Mouse (Mus musculus): ENCODE measurements around the gene Paf1.
A peak's percentile ranks its signal among the peaks of the same experiment; 100 is the strongest.
"Not testable (repeated sequence)": the region's sequence is repeated elsewhere in the genome, so short reads cannot be mapped to it uniquely, and the experiment has no call there.

Gene Paf1

GRCm38 (mm10) chr7:28386007-28386406 lies 6.7 kb upstream of the Paf1 start:
- DNase-seq, result no peak

- DNase-seq, result peak; percentile 89
These were observed 6.3 kb upstream of the Paf1 start for GRCm38 (mm10) chr7:28386462-28386861.

- DNase-seq, result not testable (repeated sequence)
These were observed 5.9 kb upstream of the Paf1 start for GRCm38 (mm10) chr7:28386877-28387276.

DNA sequence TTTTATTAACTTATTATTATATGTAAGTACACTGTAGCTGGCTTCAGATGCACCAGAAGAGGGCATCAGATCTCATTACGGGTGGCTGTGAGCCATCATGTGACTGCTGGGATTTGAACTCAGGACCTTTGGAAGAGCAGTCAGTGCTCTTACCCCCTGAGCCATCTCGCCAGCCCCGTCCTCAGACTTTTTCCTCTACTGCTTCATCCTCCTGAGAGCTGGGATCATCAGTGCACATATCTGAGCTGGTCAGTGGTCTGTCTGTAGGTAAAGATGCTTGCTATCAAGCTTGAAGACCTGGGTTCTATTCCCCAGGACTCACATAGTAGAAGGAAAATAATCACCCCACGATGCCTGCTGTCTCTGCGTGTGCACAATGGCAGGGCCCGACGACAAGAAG lies 5.4 kb upstream of the Paf1 start:
- DNase-seq, result not testable (repeated sequence)

DNA sequence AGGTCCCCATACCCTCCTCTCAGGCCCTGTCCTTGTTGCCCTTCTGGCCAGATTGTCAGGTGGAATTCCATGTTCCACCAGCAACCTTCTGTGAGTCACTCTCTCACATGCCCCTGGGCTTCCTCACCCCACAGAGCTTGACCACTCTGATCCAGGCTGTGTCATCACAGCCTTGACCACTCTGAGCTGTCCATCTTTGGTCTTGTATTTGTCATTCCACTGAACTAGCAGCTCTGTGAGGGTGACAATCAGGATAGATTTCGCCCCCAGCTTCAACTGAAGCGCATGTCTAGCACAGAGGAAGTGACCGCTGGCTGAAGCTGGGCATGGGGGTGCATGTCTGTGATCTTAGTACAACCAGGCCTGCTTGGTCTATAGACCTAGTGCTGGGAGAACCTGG lies 2.4 kb upstream of the Paf1 start:
- no peak for DNase-seq

GRCm38 (mm10) chr7:28393272-28393951 lies 661 bp downstream of the Paf1 start:
- no peak for DNase-seq

GRCm38 (mm10) chr7:28395425-28395824 lies 2.7 kb downstream of the Paf1 start:
- DNase-seq, result no peak

DNA sequence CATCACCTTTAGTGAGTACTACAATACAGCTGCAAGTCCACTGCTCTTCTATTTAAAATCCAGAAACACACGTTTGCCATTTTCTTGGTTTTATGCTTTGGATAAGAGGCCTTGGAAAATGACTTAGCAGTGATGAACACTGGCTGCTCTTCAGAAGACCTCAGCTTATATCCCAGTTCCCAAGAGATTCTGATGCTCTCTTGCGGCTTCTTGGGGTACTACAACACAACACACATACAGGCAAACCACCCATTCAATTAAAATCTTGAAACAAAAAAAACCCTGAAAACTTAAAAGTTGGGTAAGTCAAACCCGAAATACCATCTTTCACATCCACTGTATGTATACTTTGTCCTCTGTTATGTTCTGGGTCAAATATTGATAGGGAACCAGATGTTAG lies 5.2 kb downstream of the Paf1 start:
- DNase-seq, result peak; percentile 49

DNA sequence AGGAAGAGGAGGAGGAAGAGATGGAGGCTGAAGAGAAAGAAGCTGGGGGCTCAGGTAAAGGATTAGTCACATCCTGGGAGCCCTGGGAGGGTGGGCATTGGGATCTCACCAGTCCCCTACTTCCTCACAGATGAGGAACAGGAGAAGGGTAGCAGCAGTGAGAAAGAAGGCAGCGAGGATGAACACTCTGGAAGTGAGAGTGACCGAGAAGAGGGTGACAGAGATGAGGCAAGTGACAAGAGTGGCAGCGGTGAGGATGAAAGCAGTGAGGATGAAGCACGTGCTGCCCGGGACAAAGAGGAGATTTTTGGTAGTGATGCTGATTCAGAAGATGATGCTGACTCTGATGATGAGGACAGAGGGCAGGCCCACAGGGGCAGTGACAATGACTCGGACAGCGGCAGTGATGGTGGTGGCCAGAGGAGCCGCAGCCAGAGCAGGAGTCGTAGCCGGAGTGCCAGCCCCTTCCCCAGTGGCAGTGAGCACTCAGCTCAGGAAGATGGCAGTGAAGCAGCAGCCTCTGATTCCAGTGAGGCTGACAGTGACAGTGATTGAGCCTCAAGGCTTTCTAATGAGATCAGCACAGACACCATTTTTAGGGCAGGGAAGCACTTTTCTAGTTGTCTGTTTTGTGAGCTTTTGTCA lies 6.1 kb downstream of the Paf1 start:
- DNase-seq, result no peak

DNA sequence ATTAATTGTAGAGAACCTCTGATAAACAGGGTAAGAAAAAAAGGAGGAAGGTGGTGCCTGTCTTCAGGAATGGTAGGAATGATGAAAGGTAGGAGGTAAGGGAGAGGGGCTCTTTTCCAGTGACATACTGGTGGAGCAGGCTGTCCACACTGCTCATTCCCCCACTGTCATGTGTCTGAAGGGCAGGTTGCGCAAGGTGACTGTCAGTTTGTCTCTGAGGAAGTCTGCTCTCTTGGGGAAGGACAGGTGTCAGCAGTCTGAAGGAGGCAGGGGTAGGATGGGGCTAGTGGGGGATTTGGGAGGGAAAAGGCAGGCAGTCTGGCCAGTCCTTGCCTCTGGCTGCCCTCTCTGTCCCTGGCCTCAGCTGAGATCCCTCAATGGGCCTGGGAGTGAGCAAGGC lies 8.3 kb downstream of the Paf1 start:
- DNase-seq, result no peak

DNA sequence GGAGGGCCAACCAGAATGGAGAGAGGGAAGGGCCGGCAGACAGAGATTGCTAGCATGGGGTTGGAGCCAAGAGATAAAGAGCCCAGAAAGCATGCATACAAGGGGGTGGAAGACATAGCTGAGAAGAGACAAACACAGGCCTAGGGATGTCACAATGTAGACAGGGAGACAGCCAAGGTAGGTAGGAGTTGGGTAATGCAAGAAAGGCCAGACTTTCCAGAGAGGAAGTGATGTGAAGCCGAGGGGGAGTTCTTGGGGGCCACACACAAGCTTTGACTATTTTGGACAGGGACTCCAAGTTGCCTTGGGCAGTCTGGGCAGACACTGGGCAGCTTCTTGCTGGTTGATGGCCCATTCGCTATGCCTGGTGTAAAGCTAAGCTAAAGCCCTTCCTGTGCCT lies 9.2 kb downstream of the Paf1 start:
- no peak for DNase-seq

GRCm38 (mm10) chr7:28410841-28411475 lies 18.2 kb downstream of the Paf1 start:
- no peak for DNase-seq

DNA sequence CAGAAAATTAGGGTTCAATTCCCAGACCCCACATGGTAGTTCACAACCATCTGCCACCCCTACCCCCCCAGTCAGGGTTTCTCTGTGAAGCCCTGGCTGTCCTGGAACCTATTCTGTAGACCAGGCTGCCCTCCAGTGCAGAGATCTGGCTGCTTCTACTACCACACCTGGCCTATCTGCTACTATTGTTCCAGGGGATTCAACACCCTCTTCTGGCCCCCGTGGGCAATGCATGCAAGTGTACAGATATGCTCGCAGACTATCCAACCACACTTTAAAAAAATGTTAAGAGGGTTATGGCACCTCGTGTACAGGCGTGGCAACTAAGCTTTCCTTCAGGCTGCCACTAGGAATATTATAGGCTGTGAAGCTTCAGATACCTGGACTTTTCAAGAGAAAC lies 20.1 kb downstream of the Paf1 start:
- no peak for DNase-seq

DNA sequence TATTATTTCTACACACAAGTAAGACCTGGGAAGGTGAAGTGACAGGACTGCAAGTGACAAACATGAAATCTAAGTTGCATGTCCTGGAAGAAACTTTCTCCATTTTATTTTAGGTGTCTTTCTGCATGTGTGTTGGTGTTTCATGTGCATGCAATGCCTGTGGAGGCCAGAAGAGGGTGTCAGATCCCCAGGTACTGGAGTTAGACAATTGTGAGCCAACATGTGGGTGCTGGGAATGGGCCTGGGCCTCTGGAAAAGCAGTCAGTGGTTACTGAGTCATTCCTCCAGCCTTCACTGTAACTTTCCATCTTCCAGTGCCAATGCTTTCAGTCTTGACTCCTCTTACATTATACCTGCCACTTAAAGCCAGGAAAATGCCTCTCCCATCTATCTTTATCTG lies 24.6 kb downstream of the Paf1 start:
- DNase-seq, result no peak

GRCm38 (mm10) chr7:28418096-28418670 lies 25.4 kb downstream of the Paf1 start:
- no peak for DNase-seq

DNA sequence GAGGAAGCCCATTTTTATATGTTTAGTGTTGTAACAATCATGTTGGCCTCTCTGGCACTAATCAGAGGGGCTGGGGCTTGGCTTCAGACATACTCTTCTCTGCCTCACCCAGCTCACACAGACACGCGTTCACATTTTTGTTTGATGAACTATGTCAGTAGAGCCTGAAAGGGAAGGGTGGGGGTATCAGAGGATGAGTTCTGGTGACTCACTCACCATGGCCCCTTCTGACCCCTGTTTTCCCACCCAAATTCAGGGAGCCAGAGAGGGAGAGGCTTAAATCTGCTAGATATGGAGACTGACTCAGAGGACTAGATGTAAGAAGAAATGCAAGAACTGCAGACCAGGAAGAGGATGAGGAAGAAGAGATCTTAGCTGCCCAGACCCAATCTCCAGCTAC lies 26.7 kb downstream of the Paf1 start:
- no peak for DNase-seq

DNA sequence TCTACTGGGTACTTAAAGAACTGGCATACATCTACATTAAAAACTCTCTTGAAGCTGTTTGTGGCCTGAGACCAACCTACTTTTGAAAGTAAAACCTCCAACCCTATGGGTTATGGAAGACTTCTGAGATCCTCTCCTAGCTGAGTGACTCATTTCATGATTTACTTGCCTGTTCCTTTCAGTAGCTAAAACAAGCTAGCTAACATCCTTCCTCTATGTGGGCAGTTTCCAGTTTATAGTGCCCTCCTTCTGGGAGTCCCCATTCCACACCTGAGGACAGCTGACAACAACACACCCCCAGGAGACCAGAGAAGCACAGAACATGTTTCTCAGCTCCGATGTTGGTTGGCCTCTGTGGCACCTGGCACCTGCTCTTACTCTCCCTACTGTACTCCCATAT lies 30.3 kb downstream of the Paf1 start:
- DNase-seq, result no peak

- DNase-seq, result no peak
These were observed 35.0 kb downstream of the Paf1 start for GRCm38 (mm10) chr7:28427738-28428137.

GRCm38 (mm10) chr7:28430512-28430911 lies 37.8 kb downstream of the Paf1 start:
- DNase-seq, result no peak

GRCm38 (mm10) chr7:28432252-28432651 lies 39.5 kb downstream of the Paf1 start:
- DNase-seq, result no peak

DNA sequence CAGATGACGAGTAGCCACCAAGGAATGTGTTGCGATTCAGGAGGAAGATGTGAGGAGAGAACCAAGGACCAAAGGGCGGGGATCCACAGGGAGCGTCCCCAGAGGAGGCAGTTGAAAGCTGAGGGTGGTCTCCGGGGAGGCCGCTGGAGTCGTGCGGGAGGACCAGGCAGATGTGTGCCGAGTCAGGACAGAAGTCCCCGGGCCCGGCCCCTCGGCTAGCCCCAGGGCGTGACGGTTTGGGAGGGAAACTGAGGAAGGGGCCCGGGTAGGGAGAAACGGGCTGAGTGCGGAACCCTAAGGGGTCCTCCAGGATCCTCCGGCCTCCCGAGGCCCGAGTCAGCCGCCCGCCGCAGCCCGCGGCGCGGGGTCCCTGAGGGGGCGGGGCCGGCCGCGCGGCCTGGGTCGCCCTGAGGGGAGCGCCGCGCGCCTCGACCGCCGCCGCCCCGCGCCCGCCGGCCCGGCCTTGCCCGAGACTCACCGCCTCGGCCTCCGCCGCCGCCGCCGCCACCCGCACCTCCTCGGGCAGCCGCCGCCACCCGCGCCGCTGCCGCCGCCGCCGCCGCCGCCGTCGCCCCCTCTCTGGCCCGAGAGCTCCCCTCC lies 43.0 kb downstream of the Paf1 start:
- DNase-seq, result peak; percentile 71

GRCm38 (mm10) chr7:28436271-28436904 lies 43.6 kb downstream of the Paf1 start:
- DNase-seq, result peak; percentile 99

GRCm38 (mm10) chr7:28436932-28437570 lies 44.3 kb downstream of the Paf1 start, which contains the start of gene Gmfg:
Gene Gmfg (plus strand): TSS chr7:28437447.
- peak; percentile 90 for DNase-seq

All from embryo, embryonic 11 days (tissue).